Mouse (Mus musculus) heart, postnatal 0 days (tissue): ENCODE measurements at regions not wholly inside any gene's neighbourhood (a gene's known extent, or its start where the extent isn't known, plus 50 kb on each side); places are given as distances from the start of the nearest gene placed in this dataset.

Experiments used
- CTCF ChIP-seq: IDR thresholded peaks from 2 replicates; pipeline ENCODE4 v1.5.1; 2016; ENCODE audit warnings: antibody characterized with exemption, control low read depth, low read depth
- EP300 ChIP-seq: IDR thresholded peaks from 2 replicates; pipeline ENCODE4 v1.6.1; 2016; ENCODE audit warnings: antibody characterized with exemption, low read depth

DNA sequence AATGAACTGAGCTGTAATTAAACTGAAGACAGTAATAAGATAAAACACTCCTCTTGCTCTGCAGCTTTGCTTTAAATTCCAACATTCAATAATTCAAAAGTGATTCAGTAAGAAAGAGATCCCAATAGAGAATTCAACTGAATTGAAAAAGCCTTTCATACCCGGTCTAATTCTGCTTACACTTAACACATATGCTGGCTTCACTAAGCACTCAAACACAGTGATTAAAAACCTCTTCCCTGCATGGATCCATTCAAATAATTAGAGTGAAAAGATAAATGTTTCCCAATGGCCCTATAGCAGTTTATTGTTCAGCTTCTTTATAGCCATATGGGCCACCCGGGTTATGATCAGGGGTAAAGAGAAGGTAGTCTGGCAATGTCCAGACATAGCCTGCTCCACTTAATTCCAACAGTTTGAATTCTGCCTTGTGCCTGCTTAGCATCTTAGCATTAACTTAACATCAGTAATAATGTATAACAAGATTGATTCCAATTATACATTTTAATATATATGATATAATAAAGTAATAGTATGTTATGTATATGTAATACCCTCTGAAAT lies 659.9 kb upstream of the Kcnd2 start:
- TF ChIP-seq CTCF (no peak), EP300 (no peak)
